Mouse (Mus musculus): ENCODE results near the gene Cmip.

Cmip gene

DNA sequence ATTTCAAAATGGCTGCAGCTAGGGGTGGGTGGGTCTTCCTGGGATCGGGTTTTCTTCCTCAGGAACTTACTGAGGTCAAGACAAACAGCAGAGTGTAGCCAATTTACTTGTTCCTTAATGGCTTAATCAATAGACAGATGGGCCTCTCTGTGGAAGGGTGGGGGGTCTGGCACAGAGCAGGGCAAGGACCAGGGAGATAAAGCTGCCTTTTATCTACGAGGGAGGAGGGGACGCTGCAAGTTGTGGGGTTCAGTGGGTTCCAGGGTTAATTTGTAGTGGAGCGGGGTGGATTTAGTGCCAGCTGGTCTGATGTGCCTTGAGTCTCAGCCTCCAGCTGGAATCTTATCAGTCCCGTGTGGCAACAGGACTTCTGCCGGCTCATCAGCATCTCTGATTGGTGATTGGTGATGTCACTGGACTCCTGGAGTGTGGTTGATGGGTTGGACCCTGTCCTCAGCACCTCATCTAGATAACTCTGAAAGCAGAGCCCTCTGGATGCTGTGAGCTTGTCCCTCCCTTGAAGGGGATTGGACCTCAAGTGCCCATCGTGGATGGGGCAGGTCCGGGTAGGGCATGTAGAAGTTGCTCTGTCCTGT is 65.9 kb downstream of the Cmip start:
- no peak for DNase-seq (ENCODE audit: low spot score in 2 of 2)

DNA sequence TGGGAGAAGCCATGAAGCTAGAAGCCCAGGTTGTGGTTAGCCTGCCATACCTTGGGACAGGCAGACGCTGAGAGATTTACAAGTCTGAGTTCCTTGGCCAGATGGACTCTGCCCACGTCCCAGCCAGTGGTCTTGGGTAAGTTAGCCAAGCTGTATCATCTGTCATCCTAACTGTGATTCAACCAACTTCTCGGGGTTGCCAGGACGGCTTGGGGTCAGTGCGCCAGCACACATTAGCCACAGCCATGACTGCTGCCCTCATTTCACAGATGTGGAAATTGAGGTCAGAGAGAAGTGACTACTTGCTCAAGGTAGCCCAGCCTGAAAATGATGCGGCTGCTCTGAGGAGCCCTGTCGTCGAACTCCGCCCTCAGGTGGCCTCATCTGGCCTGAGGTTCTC is 68.0 kb downstream of the Cmip start:
- DNase-seq (ENCODE audit: low spot score in 2 of 2) = no peak

DNA sequence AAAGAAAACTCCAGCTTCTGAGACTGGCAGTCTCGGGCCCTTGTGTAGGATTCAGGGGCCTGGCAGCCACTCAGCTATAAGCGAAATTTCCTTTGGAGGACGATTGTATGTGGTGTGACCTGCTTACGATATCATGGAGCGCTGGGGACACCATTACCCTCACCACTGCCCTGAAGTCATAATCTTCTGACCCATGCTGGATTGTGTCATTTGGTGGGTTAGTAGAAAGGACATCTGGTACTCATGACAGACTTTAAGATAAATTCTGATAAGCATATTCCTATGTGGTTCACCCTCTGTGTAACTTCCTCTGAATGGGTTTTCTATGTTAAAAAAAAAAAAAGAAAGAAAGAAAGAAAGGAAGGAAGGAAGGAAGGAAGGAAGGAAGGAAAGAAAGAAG is 69.9 kb downstream of the Cmip start:
- DNase-seq (ENCODE audit: low spot score in 2 of 2) = no peak

DNA sequence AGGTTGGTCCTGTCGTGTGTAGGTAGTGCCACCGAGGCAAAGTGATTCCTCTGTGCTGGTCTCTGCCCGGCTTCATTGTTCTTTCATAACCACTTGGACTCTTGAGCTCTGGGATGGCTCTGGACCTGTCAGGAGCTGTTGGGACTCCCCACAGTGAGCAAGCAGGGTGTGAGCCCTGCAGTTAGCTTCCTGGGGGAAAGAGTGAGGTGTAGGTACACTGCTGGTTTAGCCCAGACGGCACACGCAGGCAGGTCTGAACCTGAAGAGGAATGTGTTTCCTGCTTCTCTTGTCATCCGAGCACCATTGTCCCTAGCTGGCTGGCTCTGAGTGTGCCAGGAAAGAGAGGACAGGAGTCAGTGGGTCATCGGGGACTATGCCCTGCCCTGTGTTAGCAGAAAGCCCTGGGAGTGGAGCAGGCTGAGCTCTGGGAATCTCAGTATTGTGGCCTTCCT is 70.5 kb downstream of the Cmip start:
- no peak for DNase-seq (ENCODE audit: low spot score in 2 of 2)

DNA sequence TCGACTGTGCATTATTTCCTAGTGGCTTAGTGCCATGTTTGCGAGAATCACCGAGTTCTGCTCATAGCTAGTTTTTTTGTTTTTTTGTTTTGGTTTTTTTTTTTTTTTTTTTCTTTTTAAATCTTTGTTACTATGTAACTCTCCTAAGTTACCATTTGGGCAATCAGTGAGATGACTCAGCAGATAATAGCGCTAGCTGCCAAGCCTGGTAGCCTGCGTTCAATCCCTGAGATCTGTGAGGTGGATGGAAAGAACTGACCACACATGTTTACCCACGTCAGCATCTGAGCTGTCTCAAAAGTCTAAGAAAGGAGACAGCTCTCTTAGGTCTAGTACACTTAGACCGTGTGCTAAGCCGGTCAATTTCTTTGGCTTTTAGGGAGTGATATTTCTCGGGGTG is 71.9 kb downstream of the Cmip start:
- DNase-seq (ENCODE audit: low spot score in 2 of 2) = no peak

DNA sequence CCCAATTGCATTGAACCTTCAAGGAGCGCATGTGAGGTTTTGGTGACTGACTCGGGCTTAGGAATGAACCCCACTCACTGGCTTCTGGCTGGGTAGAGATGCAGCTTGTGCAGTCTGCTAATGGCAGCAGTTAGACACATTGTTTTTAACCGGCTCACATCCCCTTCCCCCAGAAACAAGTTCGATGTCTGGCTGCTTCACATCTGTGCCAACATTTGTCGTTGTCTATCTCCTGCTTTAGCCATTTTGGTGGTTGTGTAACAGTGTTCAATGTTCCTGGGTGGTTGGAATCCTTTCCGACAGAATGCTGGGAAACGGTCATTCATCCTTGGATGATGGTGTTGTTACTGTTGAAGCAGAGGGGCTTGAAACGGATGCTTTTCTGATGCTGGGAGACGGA is 72.3 kb downstream of the Cmip start:
- peak in 1 of 2 experiments; percentile 31 for DNase-seq (ENCODE audit: low spot score in 2 of 2)

DNA sequence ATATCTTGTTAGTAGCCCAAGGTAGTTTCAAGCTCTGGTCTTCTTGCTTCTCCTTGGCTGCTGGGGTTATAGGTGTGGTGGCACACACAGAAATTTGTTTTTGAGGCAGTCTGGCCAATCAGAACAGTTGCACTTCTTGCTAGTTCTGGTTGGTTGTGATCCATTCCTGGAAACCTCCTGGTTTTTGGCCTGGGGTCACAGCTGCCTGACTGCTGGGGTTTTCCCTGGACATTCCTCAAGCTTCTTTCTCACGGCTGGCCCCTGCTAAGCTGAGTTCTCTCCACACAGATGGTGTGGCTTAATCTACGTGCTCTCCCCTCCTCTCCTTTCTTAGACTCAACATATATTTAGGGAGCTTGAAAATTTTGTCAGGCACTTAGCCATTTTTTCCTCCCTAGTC is 73.0 kb downstream of the Cmip start:
- no peak for DNase-seq (ENCODE audit: low spot score in 2 of 2)

DNA sequence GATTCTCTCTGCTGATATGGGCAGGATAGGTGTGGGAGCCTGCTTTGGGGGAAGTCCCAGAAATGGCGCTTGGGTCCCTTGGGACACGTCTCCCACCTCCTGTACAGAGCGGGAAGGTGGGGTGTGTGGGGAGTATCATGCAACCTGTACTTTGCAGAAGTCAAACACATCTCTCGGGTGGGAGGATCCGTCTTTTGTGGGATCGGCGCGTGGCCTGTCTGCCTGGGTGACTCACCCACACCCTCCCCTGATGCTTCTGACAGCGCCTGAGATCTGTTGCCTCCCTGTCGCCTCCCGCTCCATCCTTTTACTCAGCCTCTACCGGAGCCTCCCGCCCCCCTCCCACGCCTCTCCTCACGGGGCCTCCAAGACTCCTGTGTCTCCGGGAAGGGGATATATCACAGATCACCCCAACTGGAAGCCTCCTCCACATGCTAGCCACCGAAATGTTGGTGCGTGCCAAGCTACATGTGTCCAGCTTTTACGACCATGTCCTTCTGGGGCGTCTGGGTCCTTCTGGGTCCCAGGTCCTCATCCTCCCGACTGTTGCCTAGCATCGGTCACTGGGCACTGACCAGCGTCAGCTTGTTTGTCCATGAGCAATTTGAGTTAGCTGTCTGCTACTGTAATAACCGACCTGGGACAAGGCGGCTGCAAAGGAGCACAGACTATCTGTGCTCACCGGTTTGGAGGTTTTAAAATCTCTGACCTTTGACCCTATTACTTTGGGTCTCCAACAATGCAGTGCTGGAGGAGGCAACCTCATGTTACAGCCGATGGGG is 75.6 kb downstream of the Cmip start:
- peak in 1 of 2 experiments; percentile 42 for DNase-seq (ENCODE audit: low spot score in 2 of 2)

DNA sequence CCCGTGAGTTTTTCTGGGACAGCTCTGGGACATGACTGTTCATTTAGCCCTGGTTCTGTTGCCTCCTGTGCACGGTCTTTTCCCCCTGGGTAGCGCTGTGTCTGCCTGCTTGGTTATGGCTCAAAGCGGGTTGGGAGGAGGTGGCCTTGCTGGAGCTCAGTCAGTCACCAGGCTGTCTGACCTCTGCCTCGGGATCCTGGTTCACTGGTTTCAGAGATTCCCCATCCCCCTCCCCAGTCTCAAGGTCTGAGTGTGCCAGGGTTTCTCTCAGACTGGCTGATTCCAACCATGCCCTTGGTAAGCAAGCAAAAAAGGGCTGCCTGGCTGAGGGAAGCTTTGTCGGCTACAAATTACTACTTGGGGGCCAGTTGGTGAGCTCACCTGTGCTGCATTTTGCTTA is 76.8 kb downstream of the Cmip start:
- no peak for DNase-seq (ENCODE audit: low spot score in 2 of 2)

DNA sequence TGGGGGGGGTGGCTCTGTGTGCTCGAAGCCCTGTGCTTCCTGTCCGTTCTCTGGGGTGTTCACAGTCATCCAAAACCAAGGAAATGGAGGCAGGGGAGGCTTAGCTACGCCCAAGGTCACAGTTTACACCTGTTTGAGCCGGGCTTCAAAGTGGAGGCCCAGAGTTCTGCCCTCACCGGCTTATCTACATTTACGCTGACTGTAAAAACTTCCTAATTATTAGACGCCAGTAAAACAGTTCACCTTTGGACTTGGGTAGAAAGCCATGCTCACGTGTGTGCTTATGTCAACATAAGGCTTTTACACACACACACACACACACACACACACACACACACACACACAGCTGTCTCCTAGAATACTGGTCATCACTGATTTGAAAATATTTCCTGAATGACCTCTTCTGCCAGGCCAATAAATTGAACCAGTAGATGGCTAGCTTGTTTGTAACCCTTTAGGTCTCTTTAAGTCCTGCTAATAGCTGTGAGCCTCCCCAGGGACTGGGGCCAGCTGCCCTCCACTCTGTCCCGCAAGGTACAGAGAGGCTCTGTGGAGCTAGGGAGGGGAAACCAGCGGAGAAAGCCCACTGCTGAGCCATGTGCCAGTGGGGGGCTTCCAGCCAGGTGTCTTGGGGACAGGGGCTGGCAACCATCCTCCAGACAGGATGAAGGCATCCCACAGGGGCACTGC is 77.3 kb downstream of the Cmip start:
- no peak for DNase-seq (ENCODE audit: low spot score in 2 of 2)

DNA sequence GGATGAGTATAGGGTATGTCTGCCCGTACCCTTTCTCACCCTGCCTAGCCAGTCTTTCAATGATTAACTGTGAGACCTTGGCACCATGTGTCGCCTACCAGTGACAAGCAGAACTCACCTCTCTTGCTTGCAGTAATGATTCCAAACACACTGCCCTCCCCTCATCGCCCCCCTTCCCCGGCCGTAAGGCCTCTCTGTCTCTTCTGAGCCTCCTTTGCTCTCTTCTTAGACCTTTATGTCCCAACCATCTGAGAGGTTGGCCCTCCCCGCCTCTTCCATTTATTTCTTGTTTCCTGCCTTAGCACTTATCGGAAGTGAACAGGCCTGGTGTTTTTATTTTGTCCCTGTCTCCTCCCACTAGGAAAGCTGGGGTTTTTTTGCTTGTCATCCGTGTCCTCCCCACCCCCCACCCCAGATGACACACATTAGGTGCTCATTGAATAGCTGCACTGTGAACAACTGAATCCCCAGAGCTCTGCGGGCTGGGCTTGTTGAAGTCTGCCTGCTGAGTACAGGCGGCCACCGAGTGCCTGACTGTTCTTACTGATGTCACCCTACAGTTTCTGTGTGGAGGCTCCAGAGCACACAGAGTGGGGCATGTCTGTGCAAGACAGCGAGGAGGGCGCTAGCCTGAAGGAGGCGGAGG is 78.0 kb downstream of the Cmip start:
- DNase-seq (ENCODE audit: low spot score in 2 of 2) = no peak

DNA sequence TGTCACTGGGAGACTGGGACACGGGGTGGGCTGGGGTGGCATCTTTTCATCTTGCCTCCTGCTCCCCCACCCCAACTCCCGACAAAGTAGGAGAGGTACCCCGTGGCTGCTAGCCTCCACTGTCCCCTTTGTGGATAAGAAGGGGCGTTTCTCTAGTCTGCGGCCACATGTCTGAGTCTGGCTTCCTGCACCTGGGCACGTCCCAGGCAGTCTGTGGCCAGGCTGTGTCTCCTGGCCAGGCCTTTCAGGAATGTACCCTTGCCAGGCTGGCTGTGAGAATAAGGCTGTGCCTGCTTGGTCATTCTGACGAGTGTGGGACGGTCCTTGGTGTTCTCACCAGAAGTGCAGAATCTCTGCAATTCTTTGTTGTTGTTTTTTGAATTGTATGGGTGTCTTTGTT is 78.6 kb downstream of the Cmip start:
- no peak for DNase-seq (ENCODE audit: low spot score in 2 of 2)

DNA sequence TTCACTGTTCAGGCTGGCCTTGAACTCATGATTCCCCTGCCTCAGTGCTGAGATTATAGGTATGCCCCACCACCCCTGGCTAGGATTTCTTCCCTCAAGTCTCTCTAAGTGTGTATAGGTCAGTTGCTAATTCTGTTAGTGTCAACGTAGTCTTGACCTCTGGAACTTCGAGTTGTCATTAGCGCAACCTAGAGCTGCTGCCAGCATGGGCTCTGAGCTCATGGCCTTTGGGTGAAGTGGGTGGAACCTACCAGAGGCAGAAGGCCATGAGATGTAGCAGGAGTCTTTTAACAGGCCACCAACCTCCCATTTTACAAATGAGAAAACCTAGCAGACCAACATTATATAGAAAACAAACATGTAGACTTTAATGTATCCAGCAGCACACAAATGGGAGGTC is 80.3 kb downstream of the Cmip start:
- DNase-seq (ENCODE audit: low spot score in 2 of 2) = no peak

DNA sequence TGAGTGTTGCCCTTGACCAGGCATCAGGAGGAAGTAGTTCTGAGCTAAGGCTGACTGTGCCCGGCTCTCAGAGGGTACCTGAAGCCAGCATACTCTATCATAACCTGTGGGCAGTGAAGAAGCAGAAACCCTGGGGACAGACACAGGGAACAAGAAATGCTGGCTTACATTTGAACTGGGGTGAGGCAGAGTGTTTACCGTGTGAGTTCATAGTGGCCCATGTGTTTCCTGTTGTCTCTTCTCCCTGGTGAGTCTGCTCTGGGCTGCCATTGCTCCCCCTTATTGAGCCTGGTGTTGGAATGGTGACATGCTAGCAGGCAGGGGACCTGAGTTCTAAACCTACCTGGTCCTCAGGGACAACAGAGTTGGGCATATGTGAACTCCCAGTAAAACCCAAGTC is 81.8 kb downstream of the Cmip start:
- no peak for DNase-seq (ENCODE audit: low spot score in 2 of 2)

DNA sequence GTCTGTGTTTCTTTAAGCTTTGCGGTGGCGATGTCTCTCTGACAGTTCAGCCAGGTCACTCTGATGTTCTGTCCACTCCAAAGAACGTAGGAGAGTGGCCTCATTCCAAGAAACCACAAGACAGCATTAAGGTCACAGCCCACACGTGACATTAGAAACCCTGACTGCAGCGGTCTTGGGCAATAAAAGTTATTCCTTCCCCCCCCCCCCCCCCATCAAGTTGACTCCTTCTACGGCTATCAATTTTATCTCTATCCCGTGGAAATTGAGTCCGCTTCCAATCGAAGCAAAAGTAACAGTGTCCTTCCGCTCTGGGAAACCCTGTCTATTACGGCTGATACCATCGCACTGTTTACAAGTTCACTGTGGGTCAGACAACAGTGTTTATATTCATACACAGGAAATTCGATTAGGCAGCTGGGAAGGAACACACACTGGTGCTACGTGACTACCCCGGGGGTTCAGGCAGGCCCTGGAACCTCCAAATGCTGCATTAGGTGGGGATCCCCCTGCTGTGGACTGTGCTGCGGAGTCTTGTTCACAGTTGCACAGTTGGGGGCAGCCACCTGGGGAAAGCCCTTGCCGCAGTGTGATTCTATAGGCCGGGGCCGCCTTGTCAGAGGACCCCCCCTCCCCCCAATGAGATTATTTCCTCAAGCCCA is 82.6 kb downstream of the Cmip start:
- DNase-seq (ENCODE audit: low spot score in 2 of 2) = no peak

DNA sequence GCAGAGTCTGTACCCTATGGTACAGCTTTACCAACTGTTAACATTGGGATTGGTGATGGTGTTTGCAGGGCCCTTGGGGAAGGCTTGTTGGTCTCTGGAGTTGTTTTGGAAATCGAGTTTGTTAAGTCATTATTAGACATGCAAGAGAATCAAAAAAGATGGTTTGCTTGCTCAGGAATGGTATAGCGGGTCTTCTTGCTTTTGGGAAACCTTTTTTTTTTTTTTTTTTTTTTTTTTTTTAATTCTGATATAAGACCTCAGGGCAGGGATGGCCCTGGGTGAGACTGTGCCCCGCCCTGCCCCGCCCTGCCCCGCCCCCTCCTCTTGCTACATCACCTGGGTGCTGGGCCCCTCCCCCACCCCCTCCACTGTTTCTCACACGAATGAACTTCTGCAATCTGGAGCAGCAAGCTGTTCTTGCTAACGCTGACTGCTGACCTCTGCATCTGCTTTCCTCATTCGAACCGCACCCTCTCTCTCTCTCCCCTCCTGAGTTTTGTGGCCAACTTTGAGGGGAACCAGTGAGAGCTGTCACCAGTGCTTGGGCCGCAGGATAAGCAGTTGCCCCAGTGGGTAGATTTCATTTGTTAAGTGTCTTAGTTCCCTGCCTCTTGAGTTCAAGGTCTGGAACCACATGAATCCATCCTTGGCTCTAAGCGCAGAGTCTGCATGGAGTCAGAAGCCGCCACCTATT is 83.2 kb downstream of the Cmip start:
- DNase-seq (ENCODE audit: low spot score in 2 of 2) = no peak

DNA sequence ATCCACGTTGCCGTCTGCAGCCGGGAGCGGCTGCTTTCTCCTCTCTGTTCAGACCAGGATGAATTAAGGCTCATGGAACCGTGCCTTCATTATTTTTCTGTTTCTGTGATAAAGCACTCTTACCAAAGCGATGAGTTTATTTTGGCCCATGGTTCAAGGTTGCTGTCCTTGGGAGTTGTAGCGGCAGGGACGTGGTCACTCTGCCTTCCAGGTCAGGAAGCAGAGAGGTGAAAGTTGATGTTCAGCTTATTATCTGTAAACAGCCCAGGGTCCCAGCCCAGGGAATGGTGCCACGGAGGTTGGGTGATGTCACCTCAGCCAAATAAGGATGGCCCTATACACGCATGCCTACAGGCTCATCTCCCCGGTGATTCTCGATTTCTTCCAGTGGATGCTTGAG is 83.9 kb downstream of the Cmip start:
- no peak for DNase-seq (ENCODE audit: low spot score in 2 of 2)

DNA sequence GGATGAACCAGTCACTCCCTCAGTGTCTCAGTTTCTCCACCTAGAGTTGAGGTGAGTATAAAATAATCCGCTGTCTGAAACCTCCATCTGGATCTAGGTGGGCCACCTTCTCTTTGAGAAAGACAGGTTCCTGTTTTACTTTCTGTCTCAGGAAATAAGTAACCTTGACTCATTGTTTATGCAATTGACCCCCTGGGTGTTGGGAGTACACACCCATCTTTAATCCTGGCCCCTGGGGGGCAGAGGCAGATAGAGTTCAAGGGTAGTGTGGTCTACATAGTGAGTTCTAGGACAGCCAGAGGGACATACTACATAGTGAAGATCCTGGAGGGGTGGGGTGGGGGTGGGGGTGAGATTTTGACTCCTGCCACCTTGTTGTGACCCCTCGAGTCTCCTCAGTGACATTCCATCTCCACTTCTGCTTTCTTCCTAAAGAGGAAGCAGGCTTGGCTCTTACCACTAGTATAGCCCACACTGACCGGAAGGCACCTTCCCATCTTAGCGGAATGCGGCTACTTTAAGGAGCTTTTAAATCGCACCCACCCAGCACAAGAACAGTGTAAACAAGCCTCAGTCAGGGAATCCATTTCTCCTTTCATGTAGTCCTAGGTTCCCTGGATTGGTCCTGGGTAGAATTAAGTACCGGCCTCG is 86.0 kb downstream of the Cmip start:
- DNase-seq (ENCODE audit: low spot score in 2 of 2) = no peak

DNA sequence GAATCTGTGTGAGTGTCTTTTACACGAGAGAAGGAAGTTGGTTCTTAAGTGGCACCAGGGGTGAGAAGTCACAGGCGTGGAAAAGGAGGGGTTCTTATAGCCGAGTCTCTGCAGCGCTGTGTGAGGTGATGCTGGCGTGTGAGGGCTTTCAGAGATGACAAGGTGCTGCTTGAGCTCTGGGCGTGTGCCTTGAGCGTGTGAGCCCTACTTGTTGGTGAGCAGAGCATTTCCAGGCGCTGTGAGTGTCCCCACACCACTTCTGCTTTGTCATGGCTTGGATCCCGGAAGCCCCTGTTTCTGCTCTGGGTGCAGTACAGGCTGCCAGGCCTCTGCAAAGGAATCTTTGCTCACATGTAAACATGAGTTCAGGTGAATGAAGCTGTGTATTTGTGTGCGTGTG is 86.6 kb downstream of the Cmip start:
- DNase-seq (ENCODE audit: low spot score in 2 of 2) = no peak

DNA sequence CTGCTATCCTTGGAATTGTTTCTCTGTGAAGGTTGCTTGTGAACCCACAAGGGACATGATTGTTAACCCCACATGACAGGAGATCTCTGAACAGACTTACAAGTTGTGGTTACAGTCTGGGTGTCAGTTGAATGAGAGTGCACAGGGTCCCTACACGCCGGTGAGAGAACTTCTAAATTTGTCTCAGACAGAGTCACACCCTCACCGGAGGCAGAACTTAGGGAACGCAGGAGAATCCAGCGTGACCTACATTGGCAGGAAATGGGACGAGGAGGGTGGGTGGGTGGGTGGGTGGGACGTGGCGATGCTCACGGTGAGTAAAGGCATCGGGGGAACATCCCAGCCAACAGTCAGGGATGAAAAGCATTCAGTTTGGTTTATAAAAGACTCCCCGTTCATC is 88.0 kb downstream of the Cmip start:
- no peak for DNase-seq (ENCODE audit: low spot score in 2 of 2)

DNA sequence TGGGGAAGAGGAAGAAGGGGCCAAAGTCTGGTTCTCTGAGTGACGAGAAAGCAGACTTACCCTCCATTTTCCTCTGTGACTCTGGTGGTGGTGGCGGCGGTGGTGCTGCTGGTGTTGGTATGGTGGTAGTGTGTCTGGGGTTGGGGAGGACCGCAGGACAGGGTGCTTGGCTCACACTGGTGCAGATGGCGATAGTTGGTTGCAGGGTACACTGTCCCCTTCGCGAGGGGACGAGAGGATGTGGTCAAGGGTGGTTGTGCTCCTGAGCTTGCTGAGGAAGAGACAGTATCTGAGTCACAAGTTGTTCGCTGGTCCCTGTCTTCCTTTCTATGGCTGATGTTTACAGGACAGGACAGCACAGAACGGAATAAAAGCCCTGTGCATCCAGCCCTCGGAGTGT is 88.5 kb downstream of the Cmip start:
- DNase-seq (ENCODE audit: low spot score in 2 of 2) = no peak

Data from frontal cortex, postnatal 36 days (tissue).